Mouse (Mus musculus) C2C12 (cell line): ENCODE results near the gene Sez6l2.

Experiments used
- CTCF ChIP-seq: IDR thresholded peaks from one replicate; pipeline ENCODE4 v1.5.1; 2011; ENCODE audit not compliant: control insufficient read depth, insufficient read depth, insufficient read length
- MAX ChIP-seq: IDR thresholded peaks from one replicate; pipeline ENCODE4 v1.6.1; 2011; ENCODE audit warnings: mild to moderate bottlenecking, control low read depth
- MYOD1 ChIP-seq: IDR thresholded peaks from one replicate; pipeline ENCODE4 v1.6.1; 2011; ENCODE audit warnings: low read depth; ENCODE audit not compliant: control insufficient read depth, insufficient read length
- USF1 ChIP-seq: IDR thresholded peaks from one replicate; pipeline ENCODE4 v1.6.1; 2011; ENCODE audit warnings: low read depth, mild to moderate bottlenecking, control low read depth, moderate library complexity

DNA sequence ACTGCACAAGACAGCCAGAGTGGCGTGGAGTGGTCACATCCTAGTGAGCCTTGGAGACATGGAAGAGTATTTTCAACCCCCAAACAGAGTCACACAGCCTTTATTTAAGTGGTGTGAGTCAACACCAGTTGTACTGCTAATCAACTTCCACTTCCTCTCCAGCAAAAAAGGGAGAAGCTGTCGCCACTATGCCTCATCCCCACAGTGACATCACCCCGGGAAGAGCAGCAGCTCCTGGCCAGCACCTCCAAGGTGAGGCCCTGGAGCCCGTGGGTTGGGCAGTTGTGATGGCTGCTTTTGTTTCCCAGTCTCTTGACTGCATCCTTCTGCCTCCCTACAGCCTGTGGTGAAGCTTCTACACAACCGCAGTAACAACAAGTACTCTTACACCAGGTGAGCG lies 9.2 kb upstream of the Sez6l2 start:
- TF ChIP-seq CTCF (no peak), MYOD1 (no peak), USF1 (no peak), MAX (no peak)
